Mouse (Mus musculus): ENCODE results near the gene Fgf18. TPM values are rescaled to one million over a fixed set of nuclear protein-coding genes. Genes with fewer than 3 reads are reported as not detected.

Gene Fgf18
- polyA plus RNA-seq, 1 experiment from 2014 or later, result 4.3 TPM

DNA sequence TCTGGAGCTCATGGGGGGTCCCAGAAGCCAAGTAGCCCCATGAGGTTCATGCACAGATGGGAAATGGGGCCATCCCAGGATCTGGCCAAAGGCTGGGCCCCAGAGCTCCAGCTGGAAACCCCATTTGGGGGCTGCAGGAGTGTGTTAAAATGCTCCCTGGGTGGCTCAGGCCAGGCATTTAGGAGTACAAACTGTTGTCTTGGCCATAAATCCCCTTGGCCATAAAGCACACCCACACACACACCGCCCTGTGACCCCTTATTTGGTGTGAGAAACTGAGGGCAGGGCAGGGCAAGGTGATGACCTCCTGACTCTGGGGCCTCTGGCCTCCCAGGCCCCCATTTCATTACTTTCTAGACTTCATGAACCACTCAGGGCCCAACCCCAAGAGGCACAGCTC, 61.2 kb downstream of the Fgf18 start:
- WGBS, result 93% methylated on average over 1 of the region's 1 CpGs
- Histone ChIP-seq H3K4me2 (ENCODE audit: low read length) (no peak overlapping the region), H3K9me3 (ENCODE audit: control insufficient read depth, low read length) (no peaks in the 10 kb centered on the region), H3K4me3 (replicated peaks; ENCODE audit: low read length) (no peak overlapping the region), H3K27me3 (replicated peaks; ENCODE audit: control insufficient read depth, insufficient read depth, low read length) (no peaks in the 10 kb centered on the region), H3K9ac (replicated peaks; ENCODE audit: low read depth, low read length) (no peak overlapping the region), H3K36me3 (ENCODE audit: control insufficient read depth, insufficient read depth) (no peaks in the 10 kb centered on the region), H3K27ac (ENCODE audit: low read length) (no peak overlapping the region), H3K4me1 (replicated peaks; ENCODE audit: control insufficient read depth, insufficient read depth, low read length) (peaks cover 7% of the 10 kb centered on the region; the same call in 1 of the 2 replicates)
- no peak for ATAC-seq

DNA sequence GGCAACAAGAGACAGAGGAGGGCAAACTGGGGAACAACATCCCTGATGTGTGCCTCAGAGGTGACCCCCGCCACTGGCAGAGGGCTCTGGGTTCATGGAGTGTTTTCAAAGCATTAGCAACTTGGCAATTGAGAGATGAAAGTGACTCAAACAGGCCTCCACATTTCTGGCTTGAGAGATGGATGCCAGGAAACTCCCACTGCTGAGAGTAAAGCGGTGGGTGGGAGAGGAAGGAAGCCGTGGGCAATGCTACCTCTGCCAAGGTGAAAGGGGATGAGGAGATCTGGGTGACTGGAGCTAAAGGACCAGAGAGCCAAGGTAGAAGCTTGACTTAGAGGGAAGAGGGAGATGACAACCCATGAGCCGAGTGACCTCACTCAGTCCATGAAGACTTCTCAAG, 61.7 kb downstream of the Fgf18 start:
- ATAC-seq, result no peak
- no peak overlapping the region for H3K4me2 ChIP-seq (ENCODE audit: low read length)
- no peaks in the 10 kb centered on the region for H3K27me3 ChIP-seq (replicated peaks; ENCODE audit: control insufficient read depth, insufficient read depth, low read length)
- H3K9me3 ChIP-seq (ENCODE audit: control insufficient read depth, low read length), result no peaks in the 10 kb centered on the region
- H3K27ac ChIP-seq (ENCODE audit: low read length), result no peak overlapping the region
- no peaks in the 10 kb centered on the region for H3K36me3 ChIP-seq (ENCODE audit: control insufficient read depth, insufficient read depth)
- WGBS, result 92% methylated on average over 4 of the region's 4 CpGs
- H3K4me1 ChIP-seq (replicated peaks; ENCODE audit: control insufficient read depth, insufficient read depth, low read length), result peaks cover 7% of the 10 kb centered on the region; the same call in 1 of the 2 replicates
- H3K4me3 ChIP-seq (replicated peaks; ENCODE audit: low read length), result no peak overlapping the region
- H3K9ac ChIP-seq (replicated peaks; ENCODE audit: low read depth, low read length), result no peak overlapping the region

DNA sequence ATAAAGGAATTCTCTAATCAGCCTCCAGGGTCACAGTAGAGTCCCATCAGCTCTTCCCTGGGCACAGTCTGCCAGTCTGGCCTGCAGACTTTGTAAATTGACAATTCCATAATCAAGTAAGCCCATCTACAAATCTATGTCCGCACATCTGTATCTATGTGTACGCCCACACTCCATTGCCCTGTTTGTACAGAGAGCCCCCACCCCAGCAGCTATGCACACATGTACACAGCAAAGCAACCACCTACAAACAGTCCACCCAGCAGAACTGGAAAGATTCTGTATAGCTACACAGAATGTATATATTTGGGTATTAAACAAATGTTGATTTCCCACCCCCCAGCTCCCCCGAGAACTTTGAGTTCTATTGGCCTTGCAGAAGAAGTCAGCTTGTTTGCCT, 62.1 kb downstream of the Fgf18 start:
- H3K9ac ChIP-seq (replicated peaks; ENCODE audit: low read depth, low read length), result no peak overlapping the region
- no peaks in the 10 kb centered on the region for H3K9me3 ChIP-seq (ENCODE audit: control insufficient read depth, low read length)
- H3K4me3 ChIP-seq (replicated peaks; ENCODE audit: low read length), result no peak overlapping the region
- no peak overlapping the region for H3K4me2 ChIP-seq (ENCODE audit: low read length)
- no peak overlapping the region for H3K27ac ChIP-seq (ENCODE audit: low read length)
- peaks cover 6% of the 10 kb centered on the region; the same call in 1 of the 2 replicates for H3K4me1 ChIP-seq (replicated peaks; ENCODE audit: control insufficient read depth, insufficient read depth, low read length)
- WGBS, result 94% methylated on average over 3 of the region's 3 CpGs
- no peaks in the 10 kb centered on the region for H3K27me3 ChIP-seq (replicated peaks; ENCODE audit: control insufficient read depth, insufficient read depth, low read length)
- ATAC-seq, result no peak
- H3K36me3 ChIP-seq (ENCODE audit: control insufficient read depth, insufficient read depth), result no peaks in the 10 kb centered on the region

DNA sequence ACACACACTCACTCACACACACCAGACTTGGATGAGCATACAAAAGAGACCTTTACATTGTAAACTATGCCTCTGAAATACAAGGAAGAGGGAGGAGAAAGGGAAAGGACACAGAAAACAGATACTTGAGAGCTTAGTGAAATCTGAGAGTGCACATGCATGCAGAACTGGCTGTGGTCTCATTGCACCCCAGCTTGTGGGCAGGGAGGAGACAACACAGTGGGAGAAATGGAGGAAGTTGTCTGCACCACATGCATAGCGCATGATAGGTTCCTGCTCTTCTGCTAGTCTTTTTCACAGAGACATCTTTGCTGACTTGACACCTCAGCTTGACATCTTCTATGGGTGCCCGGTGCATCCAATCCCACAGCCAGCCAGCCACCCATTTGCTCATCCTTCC, 63.2 kb downstream of the Fgf18 start:
- H3K36me3 ChIP-seq (ENCODE audit: control insufficient read depth, insufficient read depth), result no peaks in the 10 kb centered on the region
- H3K4me2 ChIP-seq (ENCODE audit: low read length), result no peak overlapping the region
- no peak for ATAC-seq
- H3K4me1 ChIP-seq (replicated peaks; ENCODE audit: control insufficient read depth, insufficient read depth, low read length), result no peaks in the 10 kb centered on the region
- 92% methylated on average over 2 of the region's 2 CpGs for WGBS
- no peaks in the 10 kb centered on the region for H3K9me3 ChIP-seq (ENCODE audit: control insufficient read depth, low read length)
- H3K27me3 ChIP-seq (replicated peaks; ENCODE audit: control insufficient read depth, insufficient read depth, low read length), result no peaks in the 10 kb centered on the region
- H3K9ac ChIP-seq (replicated peaks; ENCODE audit: low read depth, low read length), result no peak overlapping the region
- H3K27ac ChIP-seq (ENCODE audit: low read length), result no peak overlapping the region
- no peak overlapping the region for H3K4me3 ChIP-seq (replicated peaks; ENCODE audit: low read length)

DNA sequence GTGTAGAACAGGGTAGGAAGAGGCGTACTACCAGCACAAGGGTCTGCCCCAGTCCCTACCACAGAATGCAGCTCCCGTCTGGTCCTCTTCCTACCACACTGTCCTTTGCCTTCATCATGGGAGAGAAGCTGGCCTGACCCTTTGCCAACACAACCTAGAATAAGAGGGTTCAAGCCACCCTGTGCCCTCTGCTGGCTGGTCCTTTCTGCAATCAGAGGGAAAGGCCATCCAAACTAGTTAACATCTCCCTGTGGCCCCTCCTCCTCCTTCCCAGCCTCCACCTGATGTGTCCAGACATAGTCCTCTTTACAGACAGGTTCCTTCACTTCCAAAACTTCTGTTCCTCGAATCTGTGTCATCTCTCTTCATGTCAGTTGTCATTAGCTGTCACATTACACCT, 66.0 kb downstream of the Fgf18 start:
- H3K4me3 ChIP-seq (replicated peaks; ENCODE audit: low read length), result no peak overlapping the region

DNA sequence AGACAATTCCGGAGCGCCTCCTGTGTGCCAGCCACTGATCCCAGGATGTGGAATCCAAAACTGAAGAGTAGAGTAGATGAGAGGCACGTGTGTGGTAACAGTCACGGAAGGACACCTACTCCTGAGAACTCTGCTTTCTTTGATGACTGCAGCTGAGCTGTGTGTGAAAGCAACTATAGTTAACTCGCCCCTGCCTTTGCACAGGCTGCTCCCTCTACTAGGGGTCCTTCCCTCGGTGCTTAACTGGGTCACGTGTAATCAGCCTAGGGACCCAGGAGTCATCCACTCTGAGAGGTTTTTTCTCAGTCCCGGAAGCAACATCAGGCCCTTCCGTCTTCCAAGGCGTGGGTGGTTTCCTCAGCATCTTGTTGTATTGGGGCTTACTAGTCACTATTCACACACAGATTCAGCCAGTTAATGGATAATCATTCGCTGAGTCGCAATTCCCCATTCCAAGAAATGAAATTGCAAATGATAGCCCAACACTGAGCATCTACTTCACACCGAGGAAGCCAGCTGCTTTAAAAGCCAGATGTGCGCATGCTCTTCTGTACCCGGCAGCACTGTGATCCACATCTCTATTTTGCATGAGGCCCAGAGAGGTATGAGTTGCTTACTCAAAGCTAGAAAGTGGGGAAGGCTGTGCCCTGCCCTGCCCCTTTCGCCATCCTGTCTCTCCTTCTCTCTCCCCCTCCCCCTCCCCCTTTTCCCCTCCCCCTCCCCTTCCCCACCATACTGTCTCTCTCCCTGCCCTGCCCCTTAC, 67.0 kb downstream of the Fgf18 start:
- no peak overlapping the region for H3K4me2 ChIP-seq (ENCODE audit: low read length)
- peaks cover 5% of the 10 kb centered on the region; the same call in 1 of the 2 replicates for H3K4me1 ChIP-seq (replicated peaks; ENCODE audit: control insufficient read depth, insufficient read depth, low read length)
- ATAC-seq, result no peak
- no peak overlapping the region for H3K9ac ChIP-seq (replicated peaks; ENCODE audit: low read depth, low read length)
- no peaks in the 10 kb centered on the region for H3K27me3 ChIP-seq (replicated peaks; ENCODE audit: control insufficient read depth, insufficient read depth, low read length)
- 74% methylated on average over 16 of the region's 16 CpGs for WGBS
- no peak overlapping the region for H3K27ac ChIP-seq (ENCODE audit: low read length)
- H3K9me3 ChIP-seq (ENCODE audit: control insufficient read depth, low read length), result no peaks in the 10 kb centered on the region
- no peak overlapping the region for H3K4me3 ChIP-seq (replicated peaks; ENCODE audit: low read length)
- no peaks in the 10 kb centered on the region for H3K36me3 ChIP-seq (ENCODE audit: control insufficient read depth, insufficient read depth)

More for the DNA sequence above, 66.0 kb downstream of the Fgf18 start:
- no peak overlapping the region for H3K27ac ChIP-seq (ENCODE audit: low read length)
- H3K9ac ChIP-seq (replicated peaks; ENCODE audit: low read depth, low read length), result no peak overlapping the region
- no peak overlapping the region for H3K4me2 ChIP-seq (ENCODE audit: low read length)
- WGBS, result 81% methylated on average over 3 of the region's 3 CpGs
- no peaks in the 10 kb centered on the region for H3K9me3 ChIP-seq (ENCODE audit: control insufficient read depth, low read length)
- H3K27me3 ChIP-seq (replicated peaks; ENCODE audit: control insufficient read depth, insufficient read depth, low read length), result no peaks in the 10 kb centered on the region
- H3K36me3 ChIP-seq (ENCODE audit: control insufficient read depth, insufficient read depth), result no peaks in the 10 kb centered on the region
- no peaks in the 10 kb centered on the region for H3K4me1 ChIP-seq (replicated peaks; ENCODE audit: control insufficient read depth, insufficient read depth, low read length)
- ATAC-seq, result no peak

DNA sequence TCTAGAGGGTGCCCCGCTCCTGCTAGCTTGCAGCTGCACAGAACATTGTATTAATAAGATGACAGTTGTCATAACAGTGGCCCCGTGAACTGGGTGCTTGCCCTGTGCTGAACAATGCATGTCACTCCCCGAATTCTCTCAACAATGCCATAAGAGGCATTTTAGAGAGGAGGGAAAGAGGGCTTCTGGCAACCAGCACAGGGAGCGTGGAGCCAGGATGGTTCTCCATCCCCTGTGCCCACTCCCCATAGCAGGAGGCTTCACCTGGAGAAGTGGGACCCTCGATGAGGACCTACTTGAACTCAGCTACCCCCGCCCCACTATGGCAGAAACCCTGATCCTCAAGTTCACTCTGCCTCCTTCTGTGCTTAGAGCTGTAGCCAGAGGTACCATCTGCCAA, 67.8 kb downstream of the Fgf18 start:
- no peak overlapping the region for H3K4me2 ChIP-seq (ENCODE audit: low read length)
- H3K9ac ChIP-seq (replicated peaks; ENCODE audit: low read depth, low read length), result no peak overlapping the region
- H3K27me3 ChIP-seq (replicated peaks; ENCODE audit: control insufficient read depth, insufficient read depth, low read length), result no peaks in the 10 kb centered on the region
- 55% methylated on average over 6 of the region's 6 CpGs for WGBS
- H3K4me1 ChIP-seq (replicated peaks; ENCODE audit: control insufficient read depth, insufficient read depth, low read length), result peaks cover 9% of the 10 kb centered on the region; the same call in 1 of the 2 replicates
- no peaks in the 10 kb centered on the region for H3K36me3 ChIP-seq (ENCODE audit: control insufficient read depth, insufficient read depth)
- no peaks in the 10 kb centered on the region for H3K9me3 ChIP-seq (ENCODE audit: control insufficient read depth, low read length)
- H3K4me3 ChIP-seq (replicated peaks; ENCODE audit: low read length), result no peak overlapping the region
- H3K27ac ChIP-seq (ENCODE audit: low read length), result no peak overlapping the region
- no peak for ATAC-seq

DNA sequence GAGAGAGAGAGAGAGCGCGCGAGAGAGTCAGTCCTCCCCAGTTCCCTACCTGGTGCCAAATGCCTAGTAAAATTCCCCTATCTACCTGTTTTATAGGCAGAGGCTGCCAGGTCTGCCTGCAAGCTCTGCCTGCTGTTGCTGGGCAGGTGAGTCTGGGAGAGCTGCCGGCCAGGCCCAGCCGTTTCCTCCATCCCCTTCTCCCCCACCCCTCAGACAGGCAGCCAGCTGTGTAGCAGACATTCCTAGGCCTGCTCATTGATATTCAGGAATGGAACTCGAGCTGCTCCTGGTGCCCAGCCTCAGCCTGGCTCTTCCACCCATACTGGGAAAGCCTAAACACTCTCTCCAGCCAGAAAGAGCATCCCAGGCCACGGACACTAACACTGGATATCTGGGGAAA, 69.2 kb downstream of the Fgf18 start:
- no peaks in the 10 kb centered on the region for H3K36me3 ChIP-seq (ENCODE audit: control insufficient read depth, insufficient read depth)
- no peak overlapping the region for H3K9ac ChIP-seq (replicated peaks; ENCODE audit: low read depth, low read length)
- peaks cover 9% of the 10 kb centered on the region; the same call in 1 of the 2 replicates for H3K4me1 ChIP-seq (replicated peaks; ENCODE audit: control insufficient read depth, insufficient read depth, low read length)
- no peaks in the 10 kb centered on the region for H3K9me3 ChIP-seq (ENCODE audit: control insufficient read depth, low read length)
- no peak for ATAC-seq
- no peak overlapping the region for H3K27ac ChIP-seq (ENCODE audit: low read length)
- no peak overlapping the region for H3K4me3 ChIP-seq (replicated peaks; ENCODE audit: low read length)
- WGBS, result 46% methylated on average over 7 of the region's 7 CpGs
- no peak overlapping the region for H3K4me2 ChIP-seq (ENCODE audit: low read length)
- H3K27me3 ChIP-seq (replicated peaks; ENCODE audit: control insufficient read depth, insufficient read depth, low read length), result no peaks in the 10 kb centered on the region

DNA sequence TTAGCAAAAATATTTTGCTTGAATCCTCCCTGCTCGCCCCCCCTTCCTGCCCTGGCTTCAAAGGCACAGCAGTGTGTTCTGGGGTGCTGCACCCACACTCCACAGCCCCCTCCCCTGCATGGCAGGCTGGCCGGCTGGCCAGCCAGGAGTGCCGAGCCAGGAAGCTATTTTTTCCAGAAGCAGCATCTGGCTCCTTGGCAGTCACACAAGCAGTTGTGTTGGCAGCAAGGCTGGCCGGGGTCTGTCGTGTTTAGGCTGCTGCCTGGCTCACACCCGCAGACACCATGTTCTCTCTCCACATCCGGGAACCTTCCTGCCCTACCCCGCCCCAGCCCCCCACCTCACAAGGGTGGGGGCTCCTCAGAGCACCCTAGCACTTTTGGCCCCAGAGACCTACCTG, 71.9 kb downstream of the Fgf18 start:
- H3K4me2 ChIP-seq (ENCODE audit: low read length), result no peak overlapping the region
- no peaks in the 10 kb centered on the region for H3K36me3 ChIP-seq (ENCODE audit: control insufficient read depth, insufficient read depth)
- H3K9me3 ChIP-seq (ENCODE audit: control insufficient read depth, low read length), result no peaks in the 10 kb centered on the region
- ATAC-seq, result peak; percentile 51
- H3K27ac ChIP-seq (ENCODE audit: low read length), result no peak overlapping the region
- peaks cover 9% of the 10 kb centered on the region; the same call in 1 of the 2 replicates for H3K4me1 ChIP-seq (replicated peaks; ENCODE audit: control insufficient read depth, insufficient read depth, low read length)
- no peak overlapping the region for H3K9ac ChIP-seq (replicated peaks; ENCODE audit: low read depth, low read length)
- WGBS, result 37% methylated on average over 8 of the region's 8 CpGs
- no peaks in the 10 kb centered on the region for H3K27me3 ChIP-seq (replicated peaks; ENCODE audit: control insufficient read depth, insufficient read depth, low read length)
- H3K4me3 ChIP-seq (replicated peaks; ENCODE audit: low read length), result no peak overlapping the region

Measured in forebrain, embryonic 16.5 days (tissue).